In the genomic region with DNA sequence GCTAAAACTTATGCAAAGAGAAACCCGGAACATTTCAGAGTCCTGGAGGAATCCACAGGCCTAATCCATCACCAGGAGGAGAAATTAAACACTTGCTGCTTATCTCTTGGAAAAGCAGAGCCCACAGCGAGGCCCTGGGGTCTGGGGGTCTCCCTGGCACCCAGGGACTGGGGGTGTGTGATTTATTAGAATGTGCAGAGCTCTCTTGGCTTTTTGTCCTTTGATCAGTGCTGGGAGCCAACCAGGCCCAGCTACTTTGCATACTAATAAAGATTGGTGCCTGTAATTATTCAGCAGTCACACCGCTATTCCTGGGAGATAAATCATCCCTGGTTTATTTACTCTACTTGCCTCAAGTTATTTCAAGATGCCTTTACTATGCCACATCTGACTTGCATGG, we compare ENCODE assay signal across 26 mouse cellular contexts.
DNase-seq lines count a peak whose midpoint lies in the region; ATAC-seq lines count a peak whose summit lies in the region.
"Had no signal": no experiment of that assay in that cellular context is flagged by ENCODE, and none has a peak within 500 bp of the region (broad histone marks: within the 10 kb centered on the region; RNA-seq: fewer than 3 reads in every experiment).

No protein-coding gene starts in this region.

- ATAC-seq in hindbrain, embryonic 13.5 days (ENCODE audit: low FRiP score): peak; percentile 43; the same call in 1 of the 2 replicates
- no peak for ATAC-seq in hindbrain, embryonic 11.5 days (ENCODE audit: low FRiP score)
- ATAC-seq in midbrain, embryonic 14.5 days (ENCODE audit: low FRiP score, low TSS enrichment): no peak
- ATAC-seq in midbrain, embryonic 13.5 days: no peak
- ATAC-seq in hindbrain, embryonic 16.5 days: peak; percentile 85
- ATAC-seq in neural tube, embryonic 15.5 days (ENCODE audit: low FRiP score): peak; percentile 28; the same call in 1 of the 2 replicates
- ATAC-seq: forebrain, embryonic 13.5 days; intestine, postnatal 0 days; Patski had no signal

- H3K4me1 ChIP-seq in hindbrain, embryonic 13.5 days (replicated peaks): peaks cover 9% of the 10 kb centered on the region; the same call in 1 of the 2 replicates
- no peaks in the 10 kb centered on the region for H3K4me1 ChIP-seq in hindbrain, embryonic 11.5 days (replicated peaks; ENCODE audit: control insufficient read depth, insufficient read depth, low read length)
- peaks cover 6% of the 10 kb centered on the region; the same call in 1 of the 2 replicates for H3K4me1 ChIP-seq in midbrain, embryonic 14.5 days (ENCODE audit: control insufficient read depth, insufficient read depth, low read length)
- peaks cover 8% of the 10 kb centered on the region for H3K4me1 ChIP-seq in midbrain, embryonic 13.5 days (replicated peaks)
- no peaks in the 10 kb centered on the region for H3K4me1 ChIP-seq in hindbrain, embryonic 16.5 days (ENCODE audit: control insufficient read depth, insufficient read depth, low read depth, low read length)
- peaks cover 17% of the 10 kb centered on the region for H3K4me1 ChIP-seq in neural tube, embryonic 15.5 days
- H3K4me1 ChIP-seq: heart, embryonic 15.5 days; stomach, embryonic 15.5 days had no signal

- H3K9ac ChIP-seq in hindbrain, embryonic 13.5 days: no peak overlapping the region
- no peak overlapping the region for H3K9ac ChIP-seq in hindbrain, embryonic 11.5 days (ENCODE audit: low read depth, low read length)
- no peak overlapping the region for H3K9ac ChIP-seq in midbrain, embryonic 14.5 days (replicated peaks; ENCODE audit: low read length)
- H3K9ac ChIP-seq in midbrain, embryonic 13.5 days (replicated peaks): no peak overlapping the region
- H3K9ac ChIP-seq in hindbrain, embryonic 16.5 days (ENCODE audit: low read depth, low read length): no peak overlapping the region
- no peak overlapping the region for H3K9ac ChIP-seq in neural tube, embryonic 15.5 days (replicated peaks)
- H3K9ac ChIP-seq: forebrain, embryonic 13.5 days; heart, embryonic 15.5 days; liver, embryonic 14.5 days; stomach, embryonic 15.5 days had no signal

- H3K27ac ChIP-seq in hindbrain, embryonic 13.5 days: peak overlapping the region; percentile 13; the same call in 1 of the 2 replicates
- no peak overlapping the region for H3K27ac ChIP-seq in hindbrain, embryonic 11.5 days (ENCODE audit: low read depth, low read length)
- H3K27ac ChIP-seq in midbrain, embryonic 14.5 days (replicated peaks; ENCODE audit: low read depth, low read length): no peak overlapping the region
- no peak overlapping the region for H3K27ac ChIP-seq in midbrain, embryonic 13.5 days
- H3K27ac ChIP-seq in hindbrain, embryonic 16.5 days (ENCODE audit: low read depth, low read length): no peak overlapping the region
- H3K27ac ChIP-seq in neural tube, embryonic 15.5 days (replicated peaks): 0 out of 2 replicates have a peak overlapping the region, but pooled peaks have one; percentile 3
- H3K27ac ChIP-seq: forebrain, embryonic 13.5 days; heart, embryonic 15.5 days; liver, embryonic 14.5 days; macrophage; stomach, embryonic 15.5 days had no signal

- no peak for DNase-seq in hindbrain, embryonic 11.5 days (ENCODE audit: low spot score)
- DNase-seq in midbrain, embryonic 14.5 days: peak; percentile 48
- no peak for DNase-seq in retina, embryonic 14.5 days (ENCODE audit: low spot score)
- DNase-seq: adrenal gland, postnatal 10 days; cerebellum, adult 11 months; cerebellum, adult 9-10 months; cerebellum, postnatal 36 days; gastrocnemius, postnatal 10 days; kidney, postnatal 4 days; layer of hippocampus, postnatal 36 days; liver; lung, adult 2 months; lung, postnatal 10 days; right cerebral cortex, postnatal 25 days; thymus, postnatal 14 days had no signal

- WGBS in hindbrain, embryonic 13.5 days: 30% methylated on average over 3 of the region's 3 CpGs
- WGBS in hindbrain, embryonic 11.5 days: 53% methylated on average over 3 of the region's 3 CpGs
- 40% methylated on average over 3 of the region's 3 CpGs for WGBS in midbrain, embryonic 14.5 days
- WGBS in midbrain, embryonic 13.5 days: 44% methylated on average over 3 of the region's 3 CpGs
- 39% methylated on average over 3 of the region's 3 CpGs for WGBS in hindbrain, embryonic 16.5 days
- WGBS in neural tube, embryonic 15.5 days: 13% methylated on average over 3 of the region's 3 CpGs

- no peak overlapping the region for H3K4me2 ChIP-seq in hindbrain, embryonic 13.5 days
- H3K4me2 ChIP-seq in hindbrain, embryonic 11.5 days (replicated peaks; ENCODE audit: low read depth, low read length): no peak overlapping the region
- H3K4me2 ChIP-seq in midbrain, embryonic 14.5 days (ENCODE audit: low read length): no peak overlapping the region
- no peak overlapping the region for H3K4me2 ChIP-seq in midbrain, embryonic 13.5 days (replicated peaks)
- H3K4me2 ChIP-seq in hindbrain, embryonic 16.5 days (ENCODE audit: low read length): no peak overlapping the region
- H3K4me2 ChIP-seq in neural tube, embryonic 15.5 days: no peak overlapping the region
- H3K4me2 ChIP-seq: forebrain, embryonic 13.5 days; heart, embryonic 15.5 days; stomach, embryonic 15.5 days had no signal

- no peaks in the 10 kb centered on the region for H3K27me3 ChIP-seq in hindbrain, embryonic 13.5 days
- no peaks in the 10 kb centered on the region for H3K27me3 ChIP-seq in hindbrain, embryonic 11.5 days (ENCODE audit: control insufficient read depth, insufficient read depth, low read length)
- no peaks in the 10 kb centered on the region for H3K27me3 ChIP-seq in midbrain, embryonic 14.5 days (ENCODE audit: control insufficient read depth, insufficient read depth, low read length)
- no peaks in the 10 kb centered on the region for H3K27me3 ChIP-seq in midbrain, embryonic 13.5 days
- H3K27me3 ChIP-seq in hindbrain, embryonic 16.5 days (replicated peaks; ENCODE audit: control insufficient read depth, insufficient read depth, low read length): no peaks in the 10 kb centered on the region
- no peaks in the 10 kb centered on the region for H3K27me3 ChIP-seq in neural tube, embryonic 15.5 days (replicated peaks)
- H3K27me3 ChIP-seq: forebrain, embryonic 13.5 days; heart, embryonic 15.5 days; Patski; stomach, embryonic 15.5 days had no signal

- H3K4me3 ChIP-seq in hindbrain, embryonic 13.5 days: no peak overlapping the region
- H3K4me3 ChIP-seq in hindbrain, embryonic 11.5 days (ENCODE audit: low read depth, low read length): no peak overlapping the region
- no peak overlapping the region for H3K4me3 ChIP-seq in midbrain, embryonic 14.5 days (replicated peaks; ENCODE audit: low read depth, low read length)
- H3K4me3 ChIP-seq in midbrain, embryonic 13.5 days (replicated peaks): no peak overlapping the region
- no peak overlapping the region for H3K4me3 ChIP-seq in hindbrain, embryonic 16.5 days (ENCODE audit: low read length)
- H3K4me3 ChIP-seq in neural tube, embryonic 15.5 days (replicated peaks): no peak overlapping the region
- H3K4me3 ChIP-seq: forebrain, embryonic 13.5 days; heart, embryonic 15.5 days; stomach, embryonic 15.5 days had no signal

- H3K9me3 ChIP-seq in hindbrain, embryonic 13.5 days: no peaks in the 10 kb centered on the region
- H3K9me3 ChIP-seq in hindbrain, embryonic 11.5 days (ENCODE audit: control insufficient read depth, low read length): no peaks in the 10 kb centered on the region
- no peaks in the 10 kb centered on the region for H3K9me3 ChIP-seq in midbrain, embryonic 14.5 days (ENCODE audit: control insufficient read depth, low read length)
- H3K9me3 ChIP-seq in midbrain, embryonic 13.5 days: no peaks in the 10 kb centered on the region
- H3K9me3 ChIP-seq in hindbrain, embryonic 16.5 days (ENCODE audit: control insufficient read depth, low read length): no peaks in the 10 kb centered on the region
- H3K9me3 ChIP-seq in neural tube, embryonic 15.5 days (replicated peaks): no peaks in the 10 kb centered on the region
- H3K9me3 ChIP-seq: forebrain, embryonic 13.5 days; heart, embryonic 15.5 days; stomach, embryonic 15.5 days had no signal

- no peaks in the 10 kb centered on the region for H3K36me3 ChIP-seq in hindbrain, embryonic 13.5 days
- H3K36me3 ChIP-seq in hindbrain, embryonic 11.5 days (ENCODE audit: control insufficient read depth, insufficient read depth, low read length): no peaks in the 10 kb centered on the region
- H3K36me3 ChIP-seq in midbrain, embryonic 14.5 days (ENCODE audit: control insufficient read depth, insufficient read depth, low read length): no peaks in the 10 kb centered on the region
- H3K36me3 ChIP-seq in midbrain, embryonic 13.5 days: no peaks in the 10 kb centered on the region
- H3K36me3 ChIP-seq in hindbrain, embryonic 16.5 days (ENCODE audit: control insufficient read depth, insufficient read depth, low read length): no peaks in the 10 kb centered on the region
- H3K36me3 ChIP-seq in neural tube, embryonic 15.5 days: no peaks in the 10 kb centered on the region
- H3K36me3 ChIP-seq: heart, embryonic 15.5 days; stomach, embryonic 15.5 days had no signal

Comparison
In these comparisons a context has a peak if more than half of its experiments do, and no peak if none do; other contexts are left out.
1. ATAC-seq: peak in hindbrain, embryonic 13.5 days (single experiment), hindbrain, embryonic 16.5 days (single experiment) and neural tube, embryonic 15.5 days (single experiment); none in hindbrain, embryonic 11.5 days (single experiment), midbrain, embryonic 14.5 days (single experiment) and midbrain, embryonic 13.5 days (single experiment).
2. H3K27ac ChIP-seq: peak in hindbrain, embryonic 13.5 days (single experiment) and neural tube, embryonic 15.5 days (single experiment); none in hindbrain, embryonic 11.5 days (single experiment), midbrain, embryonic 14.5 days (single experiment), midbrain, embryonic 13.5 days (single experiment) and hindbrain, embryonic 16.5 days (single experiment).